Mouse (Mus musculus) neural tube, embryonic 12.5 days (tissue): ENCODE data around the gene Rspo1. TPM values are rescaled to one million over a fixed set of nuclear protein-coding genes. Genes with fewer than 3 reads are reported as not detected.

Experiments
- ATAC-seq: fragments of 200-750 bp; cut with Nextera tagmentation; 2 replicates; pipeline ENCODE4 v1.8.0; 2017; ENCODE audit warnings: low read depth, mild to moderate bottlenecking, moderate TSS enrichment, moderate library complexity; ENCODE audit not compliant: low FRiP score
- H3K27ac ChIP-seq: fragments of 300-500 bp; sonication (generic); 2 replicates; pipeline ENCODE4 v1.5.1; 2016
- H3K27me3 ChIP-seq: fragments of 300-500 bp; sonication (generic); replicated peaks from 2 replicates; pipeline ENCODE4 v1.6.1; 2016; ENCODE audit warnings: mild to moderate bottlenecking
- H3K36me3 ChIP-seq: fragments of 300-500 bp; sonication (generic); 2 replicates; pipeline ENCODE4 v1.6.1; 2016; ENCODE audit warnings: mild to moderate bottlenecking
- H3K4me1 ChIP-seq: fragments of 300-500 bp; sonication (generic); 2 replicates; pipeline ENCODE4 v1.6.1; 2016
- H3K4me2 ChIP-seq: fragments of 300-500 bp; sonication (generic); replicated peaks from 2 replicates; pipeline ENCODE4 v1.6.1; 2016; ENCODE audit warnings: mild to moderate bottlenecking
- H3K4me3 ChIP-seq: fragments of 300-500 bp; sonication (generic); 2 replicates; pipeline ENCODE4 v1.5.1; 2016
- H3K9ac ChIP-seq: fragments of 300-500 bp; sonication (generic); 2 replicates; pipeline ENCODE4 v1.6.1; 2016; ENCODE audit warnings: mild to moderate bottlenecking
- H3K9me3 ChIP-seq: fragments of 300-500 bp; sonication (generic); 2 replicates; pipeline ENCODE4 v1.6.1; 2016; ENCODE audit warnings: mild to moderate bottlenecking
- WGBS: fragments of 180-500 bp; shearing (Covaris S2); methylation state at CpG from one replicate; pipeline ENCODE4 v1.1.7; 2016; 5-methylcytosine and 5-hydroxymethylcytosine counted together
- polyA plus RNA-seq: library from polyadenylated mRNA; unstranded; fragments of >200 nt; fragmentation: Nextera tagmentation; extraction: Ambion mirVana; gene quantifications from 2 replicates; pipeline ENCODE4 v1.2.1, GENCODE M21; 2016

Gene Rspo1
- polyA plus RNA-seq, 1 experiment from 2014 or later = 4.6 TPM

GRCm38 (mm10) chr4:124959062-124959461 lies 27.2 kb upstream of the Rspo1 start:
- H3K27ac ChIP-seq = no peak overlapping the region
- H3K36me3 ChIP-seq = no peaks in the 10 kb centered on the region
- ATAC-seq = no peak
- no peak overlapping the region for H3K4me3 ChIP-seq
- WGBS = 53% methylated on average over 11 of the region's 11 CpGs
- H3K27me3 ChIP-seq = no peaks in the 10 kb centered on the region
- H3K9me3 ChIP-seq = no peaks in the 10 kb centered on the region
- no peaks in the 10 kb centered on the region for H3K4me1 ChIP-seq
- H3K9ac ChIP-seq = no peak overlapping the region
- no peak overlapping the region for H3K4me2 ChIP-seq

GRCm38 (mm10) chr4:124960940-124961339 lies 25.3 kb upstream of the Rspo1 start:
- Histone ChIP-seq H3K4me2 (no peak overlapping the region), H3K9ac (no peak overlapping the region), H3K4me1 (peaks cover 6% of the 10 kb centered on the region), H3K4me3 (no peak overlapping the region), H3K27ac (no peak overlapping the region), H3K36me3 (no peaks in the 10 kb centered on the region), H3K9me3 (no peaks in the 10 kb centered on the region), H3K27me3 (no peaks in the 10 kb centered on the region)
- no peak for ATAC-seq
- 92% methylated on average over 11 of the region's 11 CpGs for WGBS

GRCm38 (mm10) chr4:124962576-124962975 lies 23.7 kb upstream of the Rspo1 start:
- Histone ChIP-seq H3K9ac (no peak overlapping the region), H3K4me1 (peaks cover 6% of the 10 kb centered on the region), H3K9me3 (no peaks in the 10 kb centered on the region), H3K36me3 (no peaks in the 10 kb centered on the region), H3K27ac (no peak overlapping the region), H3K27me3 (no peaks in the 10 kb centered on the region), H3K4me2 (no peak overlapping the region), H3K4me3 (no peak overlapping the region)
- ATAC-seq = no peak
- WGBS = 75% methylated on average over 11 of the region's 11 CpGs

- no peaks in the 10 kb centered on the region for H3K9me3 ChIP-seq
- H3K9ac ChIP-seq = no peak overlapping the region
- H3K27me3 ChIP-seq = no peaks in the 10 kb centered on the region; the same call in 1 of the 2 replicates
- no peak overlapping the region for H3K4me3 ChIP-seq
- H3K4me2 ChIP-seq = no peak overlapping the region
- 10% methylated on average over 8 of the region's 8 CpGs for WGBS
- H3K27ac ChIP-seq = no peak overlapping the region
- H3K4me1 ChIP-seq = peaks cover 8% of the 10 kb centered on the region
- no peak for ATAC-seq
- no peaks in the 10 kb centered on the region for H3K36me3 ChIP-seq
Observed at GRCm38 (mm10) chr4:124964912-124965599, 21.2 kb upstream of the Rspo1 start.

GRCm38 (mm10) chr4:124968711-124969110 lies 17.5 kb upstream of the Rspo1 start:
- H3K9me3 ChIP-seq = no peaks in the 10 kb centered on the region
- WGBS = 69% methylated on average over 6 of the region's 6 CpGs
- peaks cover 8% of the 10 kb centered on the region for H3K4me1 ChIP-seq
- H3K4me2 ChIP-seq = no peak overlapping the region
- no peak overlapping the region for H3K9ac ChIP-seq
- H3K27me3 ChIP-seq = no peaks in the 10 kb centered on the region; the same call in 1 of the 2 replicates
- H3K36me3 ChIP-seq = no peaks in the 10 kb centered on the region
- ATAC-seq = no peak
- no peak overlapping the region for H3K27ac ChIP-seq
- H3K4me3 ChIP-seq = no peak overlapping the region

- Histone ChIP-seq H3K9me3 (no peaks in the 10 kb centered on the region), H3K4me3 (no peak overlapping the region), H3K4me1 (peaks cover 8% of the 10 kb centered on the region), H3K36me3 (no peaks in the 10 kb centered on the region), H3K4me2 (no peak overlapping the region), H3K9ac (no peak overlapping the region), H3K27ac (no peak overlapping the region), H3K27me3 (no peaks in the 10 kb centered on the region; the same call in 1 of the 2 replicates)
- 86% methylated on average over 7 of the region's 7 CpGs for WGBS
- ATAC-seq = no peak
Observed at GRCm38 (mm10) chr4:124969219-124969848, 16.9 kb upstream of the Rspo1 start.

- 74% methylated on average over 11 of the region's 11 CpGs for WGBS
- Histone ChIP-seq H3K4me2 (no peak overlapping the region), H3K9ac (no peak overlapping the region), H3K9me3 (no peaks in the 10 kb centered on the region), H3K27ac (no peak overlapping the region), H3K4me1 (peaks cover 5% of the 10 kb centered on the region), H3K4me3 (no peak overlapping the region), H3K27me3 (no peaks in the 10 kb centered on the region; the same call in 1 of the 2 replicates), H3K36me3 (no peaks in the 10 kb centered on the region)
- no peak for ATAC-seq
Observed at GRCm38 (mm10) chr4:124970194-124970593, 16.0 kb upstream of the Rspo1 start.

GRCm38 (mm10) chr4:124970677-124971076 lies 15.6 kb upstream of the Rspo1 start:
- Histone ChIP-seq H3K27ac (no peak overlapping the region), H3K9ac (no peak overlapping the region), H3K4me3 (no peak overlapping the region), H3K4me2 (no peak overlapping the region), H3K27me3 (no peaks in the 10 kb centered on the region; the same call in 1 of the 2 replicates), H3K36me3 (no peaks in the 10 kb centered on the region), H3K4me1 (peaks cover 3% of the 10 kb centered on the region), H3K9me3 (no peaks in the 10 kb centered on the region)
- ATAC-seq = no peak
- 50% methylated on average over 5 of the region's 5 CpGs for WGBS

- Histone ChIP-seq H3K9ac (no peak overlapping the region), H3K27ac (no peak overlapping the region), H3K9me3 (no peaks in the 10 kb centered on the region), H3K27me3 (no peaks in the 10 kb centered on the region; the same call in 1 of the 2 replicates), H3K4me1 (peaks cover 3% of the 10 kb centered on the region; the same call in 1 of the 2 replicates), H3K36me3 (no peaks in the 10 kb centered on the region), H3K4me2 (no peak overlapping the region), H3K4me3 (no peak overlapping the region)
- WGBS = 86% methylated on average over 8 of the region's 8 CpGs
- no peak for ATAC-seq
Observed at GRCm38 (mm10) chr4:124971094-124971493, 15.1 kb upstream of the Rspo1 start.

- 60% methylated on average over 9 of the region's 9 CpGs for WGBS
- Histone ChIP-seq H3K27ac (no peak overlapping the region), H3K4me1 (peaks cover 3% of the 10 kb centered on the region; the same call in 1 of the 2 replicates), H3K9ac (no peak overlapping the region), H3K4me3 (no peak overlapping the region), H3K36me3 (no peaks in the 10 kb centered on the region), H3K9me3 (no peaks in the 10 kb centered on the region), H3K27me3 (no peaks in the 10 kb centered on the region; the same call in 1 of the 2 replicates), H3K4me2 (no peak overlapping the region)
- ATAC-seq = no peak
Observed at GRCm38 (mm10) chr4:124972316-124972715, 13.9 kb upstream of the Rspo1 start.

- Histone ChIP-seq H3K27me3 (no peaks in the 10 kb centered on the region; the same call in 1 of the 2 replicates), H3K4me1 (peaks cover 3% of the 10 kb centered on the region; the same call in 1 of the 2 replicates), H3K27ac (no peak overlapping the region), H3K36me3 (no peaks in the 10 kb centered on the region), H3K4me3 (no peak overlapping the region), H3K9me3 (no peaks in the 10 kb centered on the region), H3K9ac (no peak overlapping the region), H3K4me2 (no peak overlapping the region)
- 80% methylated on average over 2 of the region's 2 CpGs for WGBS
- no peak for ATAC-seq
Observed at GRCm38 (mm10) chr4:124973296-124973695, 12.9 kb upstream of the Rspo1 start.

GRCm38 (mm10) chr4:124978201-124978600 lies 8.0 kb upstream of the Rspo1 start:
- Histone ChIP-seq H3K4me3 (no peak overlapping the region), H3K36me3 (no peaks in the 10 kb centered on the region), H3K9ac (no peak overlapping the region), H3K27ac (no peak overlapping the region), H3K9me3 (no peaks in the 10 kb centered on the region), H3K4me2 (no peak overlapping the region), H3K4me1 (no peaks in the 10 kb centered on the region), H3K27me3 (peaks cover 16% of the 10 kb centered on the region)
- no peak for ATAC-seq
- 35% methylated on average over 5 of the region's 5 CpGs for WGBS
